Mouse (Mus musculus): ENCODE measurements around the gene Slc10a7. TPM values are rescaled to one million over a fixed set of nuclear protein-coding genes. Genes with fewer than 3 reads are reported as not detected.

The Slc10a7 gene
- total and polyA plus RNA-seq, 3 experiments, result 13.7 to 27.3 TPM; not detected in 1

DNA sequence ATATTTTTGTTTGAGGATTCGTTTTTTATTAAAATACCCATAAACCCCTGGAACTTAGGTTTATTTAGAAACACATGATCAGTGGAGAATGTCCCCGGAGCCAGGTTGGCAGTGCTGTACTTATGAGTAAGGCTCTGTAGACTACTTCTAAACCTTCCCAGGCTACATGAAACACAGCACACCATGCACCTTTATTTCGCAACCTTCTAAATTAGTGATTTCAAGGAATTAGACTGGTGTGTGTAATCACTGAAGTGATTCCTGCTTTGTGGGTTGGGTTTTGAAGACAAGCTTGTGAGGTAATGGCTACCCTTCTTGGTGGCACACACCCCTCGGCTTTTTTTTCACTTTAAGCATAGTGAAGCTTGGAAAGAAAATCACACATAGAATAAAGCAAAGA lies 46.7 kb downstream of the Slc10a7 start:
- H3K79me2 ChIP-seq (ENCODE audit: control insufficient read depth, insufficient read depth, low read length, poor library complexity), result no peaks in the 10 kb centered on the region; the same call in 1 of the 2 replicates
- no peaks in the 10 kb centered on the region for H3K27me3 ChIP-seq (ENCODE audit: control insufficient read depth in 1 of 2, insufficient read depth in 2 of 2, low read length in 2 of 2)
- H3K9ac ChIP-seq (ENCODE audit: control insufficient read depth, low read depth, low read length, poor library complexity, severe bottlenecking), result no peak overlapping the region
- TF ChIP-seq TBP (IDR thresholded peaks at IDR 0.05; ENCODE audit: low read depth, low read length) (no peak), CHD1 (IDR thresholded peaks at IDR 0.05; ENCODE audit: low read depth, low read length) (no peak), RAD21 (IDR thresholded peaks at IDR 0.05; ENCODE audit: low read depth, low read length) (no peak), NRF1 (IDR thresholded peaks at IDR 0.05; ENCODE audit: insufficient read depth, low read depth, low read length, poor library complexity, severe bottlenecking) (no peak), SMC3 (IDR thresholded peaks at IDR 0.05; ENCODE audit: low read depth, low read length) (no peak)
- H3K9me3 ChIP-seq (replicated peaks; ENCODE audit: insufficient read depth, low read length), result no peaks in the 10 kb centered on the region
- no peak for DNase-seq (ENCODE audit: low read depth, low spot score)
- H3K27ac ChIP-seq (ENCODE audit: control insufficient read depth, low read depth, low read length), result no peak overlapping the region
- peaks cover 0 to 3% of the 10 kb centered on the region in 2 experiments; a peak in 2 of 4 replicates for H3K36me3 ChIP-seq (ENCODE audit: control insufficient read depth in 1 of 2, insufficient read depth in 2 of 2, low read length in 2 of 2)
- H3K4me1 ChIP-seq (ENCODE audit: control insufficient read depth in 1 of 2, insufficient read depth in 2 of 2, low read length in 2 of 2), result no peaks in the 10 kb centered on the region
- H3K4me3 ChIP-seq (ENCODE audit: control insufficient read depth in 1 of 2, insufficient read depth in 1 of 2, low read depth in 2 of 2, low read length in 2 of 2), result no peak overlapping the region

GRCm38 (mm10) chr8:78556773-78557434 lies 47.8 kb downstream of the Slc10a7 start:
- Histone ChIP-seq H3K9ac (ENCODE audit: control insufficient read depth, low read depth, low read length, poor library complexity, severe bottlenecking) (no peak overlapping the region), H3K9me3 (replicated peaks; ENCODE audit: insufficient read depth, low read length) (no peaks in the 10 kb centered on the region), H3K4me1 (ENCODE audit: control insufficient read depth in 1 of 2, insufficient read depth in 2 of 2, low read length in 2 of 2) (no peaks in the 10 kb centered on the region), H3K36me3 (ENCODE audit: control insufficient read depth in 1 of 2, insufficient read depth in 2 of 2, low read length in 2 of 2) (peaks cover 0 to 2% of the 10 kb centered on the region in 2 experiments; a peak in 2 of 4 replicates), H3K79me2 (ENCODE audit: control insufficient read depth, insufficient read depth, low read length, poor library complexity) (no peaks in the 10 kb centered on the region; the same call in 1 of the 2 replicates), H3K27ac (ENCODE audit: control insufficient read depth, low read depth, low read length) (no peak overlapping the region), H3K27me3 (ENCODE audit: control insufficient read depth in 1 of 2, insufficient read depth in 2 of 2, low read length in 2 of 2) (no peaks in the 10 kb centered on the region), H3K4me3 (ENCODE audit: control insufficient read depth in 1 of 2, insufficient read depth in 1 of 2, low read depth in 2 of 2, low read length in 2 of 2) (no peak overlapping the region)
- DNase-seq (ENCODE audit: low read depth, low spot score), result no peak
- TF ChIP-seq UBTF (IDR thresholded peaks at IDR 0.05; ENCODE audit: borderline replicate concordance, insufficient read depth, low read depth, low read length) (no peak), USF1 (IDR thresholded peaks at IDR 0.05; ENCODE audit: low read depth, low read length) (no peak), POLR2AphosphoS2 (IDR thresholded peaks at IDR 0.05; ENCODE audit: low read length) (no peak), MYB (IDR thresholded peaks at IDR 0.05; ENCODE audit: low read depth, low read length) (no peak), ZKSCAN1 (IDR thresholded peaks at IDR 0.05; ENCODE audit: low read depth, low read length) (no peak), GABPA (IDR thresholded peaks at IDR 0.05; ENCODE audit: low read depth, low read length) (no peak), MAX (IDR thresholded peaks at IDR 0.05; ENCODE audit: low read length) (no peak), SIN3A (IDR thresholded peaks at IDR 0.05; ENCODE audit: low read length) (no peak), ZNF384 (IDR thresholded peaks at IDR 0.05; ENCODE audit: low read depth, low read length) (no peak), MXI1 (IDR thresholded peaks at IDR 0.05; ENCODE audit: low read depth, low read length) (no peak), TCF12 (IDR thresholded peaks at IDR 0.05; ENCODE audit: low read depth, low read length) (no peak), MAFK (IDR thresholded peaks at IDR 0.05; ENCODE audit: borderline replicate concordance, low read depth, low read length) (no peak), EP300 (IDR thresholded peaks at IDR 0.05; ENCODE audit: low read depth in 1 of 2, low read length in 2 of 2) (no peak), BHLHE40 (IDR thresholded peaks at IDR 0.05; ENCODE audit: borderline replicate concordance, low read depth, low read length) (no peak), CTCF (IDR thresholded peaks at IDR 0.05 in 2 of 3, conservative IDR thresholded peaks at IDR 0.05 in 1 of 3; ENCODE audit: control insufficient read depth in 1 of 3, insufficient read depth in 1 of 3, low read depth in 2 of 3, low read length in 3 of 3, poor library complexity in 1 of 3, severe bottlenecking in 1 of 3) (no peak)

Data from MEL (cell line).